Mouse (Mus musculus) heart, postnatal 0 days (tissue): Measurements from ENCODE around the gene Selenom. TPM values are rescaled to one million over a fixed set of nuclear protein-coding genes. Genes with fewer than 3 reads are reported as not detected.

Experiments used
- ATAC-seq: fragments of 200-750 bp; cut with Nextera tagmentation; 2 replicates; pipeline ENCODE4 v1.8.0; 2017; ENCODE audit warnings: low read depth, moderate number of reproducible peaks, moderate library complexity; ENCODE audit not compliant: insufficient read depth
- DNase-seq: peaks from one replicate; pipeline ENCODE4 v3.0.0-alpha.2; 2016; ENCODE audit warnings: low spot score
- H3K27ac ChIP-seq: fragments of 300-500 bp; sonication (generic); 2 replicates; pipeline ENCODE4 v1.5.1; 2014; ENCODE audit warnings: low read depth, mild to moderate bottlenecking
- H3K27me3 ChIP-seq: fragments of 300-500 bp; sonication (generic); 2 replicates; pipeline ENCODE4 v1.6.1; 2014; ENCODE audit warnings: low read length, mixed read lengths; ENCODE audit not compliant: control insufficient read depth, insufficient read depth
- H3K36me3 ChIP-seq: fragments of 300-500 bp; sonication (generic); replicated peaks from 2 replicates; pipeline ENCODE4 v1.6.1; 2014; ENCODE audit warnings: low read length, mixed read lengths; ENCODE audit not compliant: control insufficient read depth, insufficient read depth
- H3K4me1 ChIP-seq: fragments of 300-500 bp; sonication (generic); 2 replicates; pipeline ENCODE4 v1.6.1; 2014; ENCODE audit warnings: antibody characterized with exemption; ENCODE audit not compliant: control insufficient read depth, insufficient read depth
- H3K4me2 ChIP-seq: fragments of 300-500 bp; sonication (generic); 2 replicates; pipeline ENCODE4 v1.6.1; 2014; ENCODE audit warnings: low read depth, mild to moderate bottlenecking, low read length, moderate library complexity
- H3K4me3 ChIP-seq: fragments of 300-500 bp; sonication (generic); 2 replicates; pipeline ENCODE4 v1.5.1; 2014; ENCODE audit warnings: low read depth, low read length
- H3K9ac ChIP-seq: fragments of 300-500 bp; sonication (generic); replicated peaks from 2 replicates; pipeline ENCODE4 v1.6.1; 2014; ENCODE audit warnings: low read depth, low read length, mixed read lengths
- H3K9me3 ChIP-seq: fragments of 300-500 bp; sonication (generic); replicated peaks from 2 replicates; pipeline ENCODE4 v1.6.1; 2016; ENCODE audit warnings: low read length; ENCODE audit not compliant: control insufficient read depth
- CTCF ChIP-seq: IDR thresholded peaks from 2 replicates; pipeline ENCODE4 v1.5.1; 2016; ENCODE audit warnings: antibody characterized with exemption, control low read depth, low read depth
- EP300 ChIP-seq: IDR thresholded peaks from 2 replicates; pipeline ENCODE4 v1.6.1; 2016; ENCODE audit warnings: antibody characterized with exemption, low read depth
- WGBS: fragments of 180-500 bp; shearing (Covaris S2); extraction: QIAGEN DNeasy Blood & Tissue Kit; methylation state at CpG from one replicate; pipeline ENCODE4 v1.1.7; 2014; 5-methylcytosine and 5-hydroxymethylcytosine counted together
- polyA plus RNA-seq: library from polyadenylated mRNA; unstranded; fragments of >200 nt; fragmentation: Nextera tagmentation; extraction: Ambion mirVana; gene quantifications from 2 replicates; pipeline ENCODE4 v1.2.1, GENCODE M21; 2015
- total RNA-seq: library from RNA; depleted of rRNA; stranded (reverse); fragments of >200 nt; gene quantifications from 2 replicates; pipeline ENCODE4 v1.2.3, GENCODE M21; 2014; ENCODE audit warnings: low replicate concordance

The Selenom gene
- total and polyA plus RNA-seq, 2 experiments from 2014 or later, result 129 to 147 TPM

DNA sequence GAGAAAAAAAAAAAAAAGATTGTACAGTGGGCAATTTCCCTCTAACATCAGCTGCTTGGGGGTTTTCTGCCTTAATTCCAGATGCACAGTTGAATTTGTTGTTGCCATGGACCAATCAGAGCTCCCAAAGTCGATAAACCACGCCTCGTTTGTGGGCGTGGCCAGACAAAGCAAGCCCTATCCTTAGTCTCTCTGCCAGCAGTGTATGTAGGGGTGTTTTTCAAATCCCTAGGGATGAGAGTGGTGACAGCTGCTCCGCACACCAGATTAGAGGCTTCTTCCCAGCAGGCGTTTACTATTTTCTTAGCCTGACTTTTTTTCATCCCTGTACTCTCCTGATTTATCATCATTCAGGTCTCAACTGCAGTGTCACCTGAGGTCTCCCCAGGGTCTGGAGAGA is 33.5 kb downstream of the Selenom start:
- TF ChIP-seq EP300 (no peak), CTCF (no peak)
- no peak; the same call in 1 of the 2 replicates for ATAC-seq
- H3K27ac ChIP-seq, result no peak overlapping the region

DNA sequence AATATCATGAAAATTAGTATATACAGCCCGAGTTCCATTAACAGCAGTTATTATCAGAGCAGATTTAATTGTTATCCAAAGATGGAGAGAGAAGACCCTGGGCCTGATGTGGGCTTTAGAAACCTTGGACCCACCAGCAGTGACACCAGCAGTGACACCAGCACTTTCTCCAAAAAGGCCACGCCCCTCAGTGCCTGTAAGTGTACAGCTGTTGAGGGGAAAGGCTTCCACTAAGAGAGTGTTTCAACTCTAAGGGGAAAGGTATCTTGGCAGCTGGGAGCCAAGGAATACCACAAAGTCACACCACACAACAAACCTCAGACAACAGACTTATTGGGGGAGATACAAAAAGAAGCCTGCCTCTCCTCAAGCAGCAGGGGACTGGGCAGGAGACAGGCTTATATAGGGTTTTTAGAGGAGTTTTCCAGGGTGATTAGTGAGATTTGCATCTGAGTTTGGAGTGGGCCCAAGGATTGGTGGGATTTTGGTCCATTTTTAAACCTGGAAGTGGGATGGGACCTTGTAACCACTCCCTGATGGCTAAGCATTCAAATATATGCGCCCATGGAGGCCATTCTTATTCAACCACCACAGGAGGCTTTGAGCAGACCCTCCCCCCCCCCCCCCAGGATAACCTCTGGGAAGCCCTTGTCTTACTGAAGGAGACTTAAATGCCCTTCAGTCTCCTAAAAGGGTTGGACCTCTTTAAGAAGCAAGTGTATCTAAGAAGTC is 34.2 kb downstream of the Selenom start:
- H3K9ac ChIP-seq, result no peak overlapping the region
- TF ChIP-seq CTCF (no peak), EP300 (no peak)
- 74% methylated on average over 3 of the region's 3 CpGs for WGBS
- no peak overlapping the region for H3K4me2 ChIP-seq
- H3K36me3 ChIP-seq, result no peaks in the 10 kb centered on the region
- H3K4me3 ChIP-seq, result no peak overlapping the region
- H3K9me3 ChIP-seq, result peaks cover 4% of the 10 kb centered on the region; the same call in 1 of the 2 replicates
- DNase-seq (no peak), ATAC-seq (no peak)
- no peaks in the 10 kb centered on the region for H3K4me1 ChIP-seq
- H3K27me3 ChIP-seq, result no peaks in the 10 kb centered on the region
- H3K27ac ChIP-seq, result no peak overlapping the region

More for the DNA sequence above, 33.5 kb downstream of the Selenom start:
- Histone ChIP-seq H3K4me1 (no peaks in the 10 kb centered on the region), H3K4me2 (no peak overlapping the region), H3K9me3 (peaks cover 4% of the 10 kb centered on the region; the same call in 1 of the 2 replicates), H3K36me3 (no peaks in the 10 kb centered on the region), H3K9ac (no peak overlapping the region), H3K4me3 (no peak overlapping the region), H3K27me3 (no peaks in the 10 kb centered on the region)
- WGBS, result 32% methylated on average over 6 of the region's 6 CpGs
- no peak for DNase-seq

DNA sequence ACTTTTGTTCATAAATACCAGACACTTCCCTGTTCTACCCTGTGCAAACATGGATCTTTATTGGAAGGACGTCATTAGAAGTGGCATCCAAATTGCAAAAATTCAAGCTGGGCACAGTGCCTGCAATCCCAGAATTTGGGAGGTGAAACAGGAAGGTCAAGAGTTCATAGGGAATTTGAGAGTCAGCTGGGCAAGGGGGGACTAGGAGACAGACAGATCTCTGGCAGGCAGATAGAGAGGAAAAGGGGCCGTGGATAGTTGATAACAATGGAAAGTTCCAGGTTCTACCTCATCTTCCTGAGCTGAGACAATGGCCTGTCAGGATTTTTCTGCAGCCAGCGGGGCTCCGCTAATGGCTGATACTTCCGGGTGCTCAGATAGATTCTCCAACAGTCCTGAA is 35.3 kb downstream of the Selenom start:
- TF ChIP-seq EP300 (no peak), CTCF (no peak)
- Histone ChIP-seq H3K36me3 (no peaks in the 10 kb centered on the region), H3K4me2 (no peak overlapping the region), H3K9ac (no peak overlapping the region), H3K4me1 (no peaks in the 10 kb centered on the region), H3K27me3 (no peaks in the 10 kb centered on the region), H3K9me3 (no peaks in the 10 kb centered on the region), H3K4me3 (no peak overlapping the region), H3K27ac (no peak overlapping the region)
- no peak for DNase-seq
- WGBS, result 57% methylated on average over 5 of the region's 5 CpGs
- no peak for ATAC-seq

- no peak overlapping the region for H3K4me3 ChIP-seq
- ATAC-seq, result no peak
- WGBS, result 71% methylated on average over 4 of the region's 4 CpGs
Measured at GRCm38 (mm10) chr11:3554976-3555375, 40.5 kb downstream of the Selenom start.

DNA sequence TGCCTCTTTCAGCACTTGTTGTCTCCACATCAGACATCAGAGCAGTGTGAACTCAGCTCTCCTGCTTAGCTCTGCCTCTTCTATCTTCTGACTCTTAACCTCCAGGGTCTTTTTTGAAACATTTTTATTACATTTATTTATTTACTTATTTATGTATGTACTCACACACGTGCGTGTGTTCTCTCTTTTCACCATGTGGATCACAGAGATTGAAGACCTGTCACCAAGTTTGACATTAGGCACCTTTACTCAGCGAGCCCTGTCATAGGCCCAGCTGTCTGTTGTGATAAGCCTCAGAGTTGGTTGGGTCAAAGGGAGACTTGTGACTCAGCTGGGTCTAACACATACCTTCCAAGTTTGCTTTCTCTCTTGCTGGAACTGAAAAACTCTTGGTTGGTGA is 43.4 kb downstream of the Selenom start:
- Histone ChIP-seq H3K9me3 (no peaks in the 10 kb centered on the region), H3K4me3 (no peak overlapping the region), H3K27me3 (no peaks in the 10 kb centered on the region), H3K4me2 (no peak overlapping the region), H3K27ac (no peak overlapping the region), H3K4me1 (peaks cover 7% of the 10 kb centered on the region; the same call in 1 of the 2 replicates), H3K9ac (no peak overlapping the region), H3K36me3 (no peaks in the 10 kb centered on the region)
- 20% methylated on average over 3 of the region's 3 CpGs for WGBS
- TF ChIP-seq EP300, result no peak
- no peak for TF ChIP-seq CTCF
- ATAC-seq, result no peak
- no peak for DNase-seq

More at GRCm38 (mm10) chr11:3554976-3555375, 40.5 kb downstream of the Selenom start:
- no peak for DNase-seq
- Histone ChIP-seq H3K27me3 (no peaks in the 10 kb centered on the region), H3K4me2 (no peak overlapping the region), H3K27ac (no peak overlapping the region), H3K4me1 (no peaks in the 10 kb centered on the region), H3K9ac (no peak overlapping the region), H3K9me3 (no peaks in the 10 kb centered on the region), H3K36me3 (no peaks in the 10 kb centered on the region)
- no peak for TF ChIP-seq EP300
- TF ChIP-seq CTCF, result no peak

DNA sequence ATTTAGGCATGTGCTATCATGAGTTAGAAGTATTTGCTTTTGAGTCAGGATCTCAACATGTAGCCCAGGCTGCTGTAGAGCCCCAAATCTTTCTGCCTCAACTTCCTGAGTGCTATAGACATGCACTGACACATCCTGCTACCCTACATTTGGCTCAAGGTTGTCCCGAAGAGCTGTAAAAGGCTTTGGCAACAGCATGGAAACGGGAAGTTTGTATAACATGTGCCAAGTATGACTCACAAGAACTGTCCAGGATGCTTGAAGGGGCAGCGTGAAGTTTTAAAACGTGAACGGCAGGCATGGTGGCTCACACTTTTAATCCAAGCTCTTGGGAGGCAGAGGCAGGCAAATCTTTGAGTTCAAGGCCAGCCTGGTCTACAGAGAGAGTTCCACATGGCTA is 45.7 kb downstream of the Selenom start:
- TF ChIP-seq CTCF (no peak), EP300 (0 out of 2 replicates have a peak, but pooled peaks have one; percentile 45)
- H3K27ac ChIP-seq, result no peak overlapping the region
- ATAC-seq, result peak; percentile 49

More for the DNA sequence above, 45.7 kb downstream of the Selenom start:
- Histone ChIP-seq H3K4me2 (no peak overlapping the region), H3K9ac (no peak overlapping the region), H3K4me1 (peaks cover 16% of the 10 kb centered on the region), H3K9me3 (no peaks in the 10 kb centered on the region), H3K27me3 (no peaks in the 10 kb centered on the region), H3K36me3 (no peaks in the 10 kb centered on the region), H3K4me3 (no peak overlapping the region)
- WGBS, result 48% methylated on average over 5 of the region's 5 CpGs
- peak; percentile 75 for DNase-seq
